Mouse (Mus musculus): ENCODE results near the gene Fam213a.
"Not testable (repeated sequence)": the region's sequence is repeated elsewhere in the genome, so short reads cannot be mapped to it uniquely, and the experiment has no call there.

The Fam213a gene

GRCm38 (mm10) chr14:41013630-41014613, at the start of gene Fam213a:
Gene Fam213a (minus strand): TSS chr14:41013788.
- peak; percentile 89 for DNase-seq (ENCODE audit: low spot score)

- DNase-seq (ENCODE audit: low spot score): not testable (repeated sequence)
These were observed 39.6 kb upstream of the Fam213a start for GRCm38 (mm10) chr14:41053190-41053589.

DNA sequence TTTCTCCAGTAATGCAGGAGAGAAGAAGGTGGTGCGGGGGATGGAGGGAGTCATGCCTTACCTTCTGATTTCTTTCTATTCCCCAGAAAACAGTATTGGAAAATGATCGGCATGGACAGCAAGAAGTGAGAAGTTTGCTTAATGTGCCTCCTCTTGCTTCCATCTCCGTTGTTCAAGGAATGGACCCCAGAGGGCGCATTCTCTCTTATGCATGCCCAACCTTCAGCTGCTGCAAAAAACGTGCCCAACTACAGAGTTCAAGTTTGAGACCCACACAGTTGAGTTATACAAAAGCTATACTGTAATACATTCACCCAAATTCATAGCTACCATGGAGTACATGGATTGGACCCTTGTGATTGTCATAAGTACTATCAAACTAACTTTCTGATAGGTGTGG, 38.9 kb upstream of the Fam213a start:
- no peak for DNase-seq (ENCODE audit: low spot score)

- DNase-seq (ENCODE audit: low spot score): no peak
These were observed 36.9 kb upstream of the Fam213a start for GRCm38 (mm10) chr14:41050471-41050870.

DNA sequence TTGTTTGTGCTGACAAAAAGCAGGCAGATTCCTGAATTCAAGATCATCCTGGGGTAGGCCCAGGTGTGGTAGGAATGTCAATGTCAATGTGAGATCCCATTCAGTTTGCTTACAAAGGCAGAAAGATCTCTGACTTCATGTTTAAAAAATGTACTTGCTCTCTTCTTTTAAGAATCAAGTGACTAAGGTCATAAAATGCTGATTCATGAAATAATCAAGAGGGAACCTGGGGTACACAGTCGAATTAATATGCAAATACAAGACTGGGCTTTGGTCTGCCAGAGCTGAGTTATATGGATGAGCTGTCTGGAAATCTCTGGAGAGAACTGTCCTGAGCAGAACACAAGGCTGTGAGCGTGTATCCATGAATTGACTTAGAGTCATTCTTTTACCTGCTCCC, 33.8 kb upstream of the Fam213a start:
- no peak for DNase-seq (ENCODE audit: low spot score)

DNA sequence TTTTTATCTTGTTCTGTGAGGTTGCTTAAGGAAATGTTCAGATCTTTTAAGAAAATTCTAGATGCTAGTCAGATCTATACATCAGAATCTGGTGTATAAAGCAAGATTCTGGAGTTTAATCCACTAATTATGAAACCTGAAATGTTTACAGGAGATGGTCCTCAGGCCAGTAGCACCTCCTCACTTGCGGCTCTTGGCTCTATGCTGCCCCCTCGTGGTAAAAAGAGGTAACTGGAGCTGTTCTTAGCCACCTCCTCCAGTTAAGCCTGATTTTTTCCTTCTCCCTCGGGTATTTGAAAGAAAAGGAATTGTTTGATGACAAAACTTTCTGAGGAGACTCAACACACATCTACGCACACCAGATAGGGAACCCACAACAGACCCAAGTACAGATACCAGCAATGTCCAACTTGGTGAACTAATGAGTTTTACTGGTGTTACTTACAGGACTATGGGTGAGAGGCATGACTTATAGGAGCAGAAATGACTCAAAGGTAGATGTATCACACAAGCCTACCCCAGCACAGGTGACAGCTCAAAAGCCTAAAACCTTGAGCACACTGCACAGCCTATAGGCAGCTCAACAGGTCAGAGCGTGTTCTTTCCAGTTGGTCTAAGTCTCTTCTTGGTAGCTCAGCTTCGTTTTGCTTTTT, 21.7 kb upstream of the Fam213a start:
- DNase-seq (ENCODE audit: low spot score): no peak

DNA sequence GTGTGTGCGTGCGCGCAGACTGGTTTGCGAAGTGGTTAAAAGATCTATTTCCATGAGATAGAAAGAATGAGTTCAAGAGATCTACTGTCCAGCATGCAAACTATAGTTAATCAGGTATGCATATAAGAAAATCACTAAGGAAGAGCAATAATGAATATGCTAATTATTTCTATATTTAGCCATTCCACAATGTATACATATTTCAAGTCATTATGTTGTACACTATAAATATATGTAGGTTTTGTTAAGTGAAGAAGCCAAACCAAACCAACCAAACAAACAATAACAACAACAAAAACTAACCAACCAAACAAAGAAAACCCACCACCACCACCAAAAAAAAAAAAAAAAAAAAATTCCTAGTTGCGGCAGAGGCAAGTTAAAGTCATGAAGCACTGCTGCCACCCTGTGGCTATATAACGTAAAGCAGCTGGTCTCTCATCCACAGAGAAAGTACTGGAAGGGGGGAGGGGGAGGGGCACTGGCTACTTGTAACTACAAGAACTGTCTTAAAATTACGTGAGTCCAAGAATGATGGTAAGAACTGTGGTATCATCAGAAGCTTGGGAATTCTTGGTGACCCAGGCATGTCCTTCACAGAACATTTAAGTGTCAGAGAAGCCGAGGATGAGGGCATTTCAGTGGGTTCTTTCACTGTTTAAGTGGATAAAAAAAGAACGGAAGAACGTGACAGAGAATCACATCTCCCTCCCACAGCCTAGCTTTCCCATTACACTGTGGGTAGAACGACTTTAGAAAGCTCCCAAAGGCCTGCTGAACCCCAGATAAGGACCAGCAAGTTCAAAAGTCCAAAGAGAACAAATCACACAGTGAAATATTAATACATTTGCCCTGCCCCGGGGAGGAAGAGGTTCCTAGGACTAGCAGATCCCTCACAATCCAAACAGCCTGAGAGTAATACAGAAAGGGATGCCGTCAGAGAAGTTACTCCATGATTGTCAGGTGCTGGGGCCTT, 19.8 kb upstream of the Fam213a start:
- peak; percentile 72 for DNase-seq (ENCODE audit: low spot score)

- no peak for DNase-seq (ENCODE audit: low spot score)
These were observed 17.5 kb upstream of the Fam213a start for GRCm38 (mm10) chr14:41030989-41031513.

DNA sequence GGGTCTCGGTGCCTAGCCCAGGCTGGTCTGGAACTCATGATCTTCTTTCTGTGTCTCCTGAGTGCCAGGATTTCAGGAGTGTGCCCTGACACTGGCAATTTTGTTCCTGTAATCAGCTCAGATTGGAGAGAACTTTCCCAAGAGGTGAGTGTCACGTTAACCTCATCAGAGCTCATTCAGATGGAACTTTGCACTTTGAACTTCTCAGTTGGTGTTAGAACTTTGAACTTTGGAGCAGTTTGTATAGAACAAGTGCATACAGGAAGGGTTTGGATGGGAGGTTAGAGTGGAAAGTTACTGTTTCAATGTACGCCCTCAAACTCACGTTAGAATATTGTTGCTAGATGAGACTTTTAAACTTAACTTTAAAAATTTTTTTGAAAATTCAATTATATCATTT, 15.7 kb upstream of the Fam213a start:
- DNase-seq (ENCODE audit: low spot score): no peak

GRCm38 (mm10) chr14:41025594-41026284, 12.2 kb upstream of the Fam213a start:
- no peak for DNase-seq (ENCODE audit: low spot score)

GRCm38 (mm10) chr14:41025087-41025486, 11.5 kb upstream of the Fam213a start:
- no peak for DNase-seq (ENCODE audit: low spot score)

- no peak for DNase-seq (ENCODE audit: low spot score)
These were observed 7.7 kb upstream of the Fam213a start for GRCm38 (mm10) chr14:41021246-41021645.

DNA sequence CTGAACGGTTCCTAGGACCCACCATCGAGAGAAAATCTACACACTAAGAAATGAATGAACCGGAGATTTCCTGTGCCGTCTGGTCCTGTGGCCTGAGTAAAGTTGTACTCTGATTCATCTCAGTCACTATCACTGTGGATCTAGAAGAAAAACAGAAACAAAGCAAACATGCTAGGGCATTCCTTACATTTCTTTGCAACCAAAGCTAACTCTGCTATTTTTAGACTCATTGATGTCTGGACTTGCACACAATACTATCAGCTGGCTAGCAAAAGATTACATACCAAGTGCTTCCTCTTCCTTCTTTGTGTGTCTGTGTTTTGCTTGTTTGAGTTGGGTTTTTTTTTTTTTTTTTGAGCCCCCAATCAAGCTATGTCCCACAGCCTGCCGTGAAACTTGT, 3.9 kb upstream of the Fam213a start:
- DNase-seq (ENCODE audit: low spot score): no peak

DNA sequence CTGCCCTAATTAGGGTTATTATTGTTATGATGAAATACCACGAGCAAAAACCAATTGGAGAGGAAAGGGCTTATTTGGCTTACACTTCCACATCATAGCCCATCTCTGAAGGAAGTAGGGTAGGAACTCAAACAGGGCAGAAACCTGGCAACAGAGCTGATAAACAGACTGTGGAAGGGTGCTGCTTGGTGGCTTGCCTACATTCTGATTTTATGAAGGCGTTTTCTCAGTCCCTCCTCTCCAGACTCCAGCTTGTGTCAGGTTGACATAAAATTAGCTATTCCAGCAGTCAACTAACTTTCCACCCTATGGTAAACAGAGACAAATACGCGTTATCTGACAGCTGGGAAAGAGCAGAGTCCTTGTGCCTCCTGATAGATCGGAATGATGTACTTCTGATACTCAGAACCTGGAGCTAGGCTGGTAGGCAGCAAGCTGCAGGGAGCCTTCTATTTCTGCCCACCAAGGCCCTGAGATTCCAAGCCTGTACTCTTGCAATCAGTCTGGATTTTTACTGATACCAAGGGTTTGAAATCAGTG, 1.2 kb upstream of the Fam213a start:
- DNase-seq (ENCODE audit: low spot score): no peak

- DNase-seq (ENCODE audit: low spot score): no peak
These were observed 445 bp downstream of the Fam213a start for GRCm38 (mm10) chr14:41013143-41013542.

DNA sequence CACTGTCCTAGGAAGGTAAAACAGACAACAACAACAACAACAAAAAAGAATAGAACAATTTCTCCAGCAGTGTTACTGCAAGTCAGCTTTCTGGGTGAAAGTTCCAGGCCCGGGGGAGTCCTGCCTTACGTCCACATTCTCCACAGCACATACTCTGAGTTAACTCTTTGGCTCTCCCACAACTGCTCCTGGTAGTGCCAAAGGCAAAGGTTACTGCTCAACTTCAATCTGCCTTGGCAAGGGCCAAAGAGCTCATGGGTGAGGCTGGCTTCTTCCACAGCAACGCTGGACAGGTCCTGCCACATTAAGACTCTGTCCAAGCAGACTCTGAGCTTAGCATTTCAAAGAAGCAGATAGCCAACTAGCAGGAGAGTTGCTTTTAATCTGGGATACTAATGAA, 1.7 kb downstream of the Fam213a start:
- no peak for DNase-seq (ENCODE audit: low spot score)

DNA sequence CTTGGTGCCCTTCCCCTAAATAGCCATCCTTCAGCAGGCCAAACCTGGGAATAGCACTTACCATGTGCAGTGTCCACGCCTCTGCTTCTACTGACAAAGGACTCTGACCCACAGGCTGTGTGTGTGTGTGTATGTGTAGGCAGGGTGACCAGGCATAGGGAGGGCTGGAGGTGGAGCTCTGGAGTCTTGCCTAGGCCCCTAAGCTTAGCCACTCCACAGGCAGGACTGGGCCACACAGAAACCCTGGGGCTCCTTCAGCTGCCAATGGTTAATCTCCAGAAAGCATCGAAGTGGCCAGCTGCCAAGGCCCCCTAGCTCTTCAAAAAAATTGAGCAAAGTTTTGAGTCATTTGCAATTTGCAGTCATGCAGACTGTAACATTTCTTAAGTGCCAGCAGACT, 5.5 kb downstream of the Fam213a start:
- no peak for DNase-seq (ENCODE audit: low spot score)

DNA sequence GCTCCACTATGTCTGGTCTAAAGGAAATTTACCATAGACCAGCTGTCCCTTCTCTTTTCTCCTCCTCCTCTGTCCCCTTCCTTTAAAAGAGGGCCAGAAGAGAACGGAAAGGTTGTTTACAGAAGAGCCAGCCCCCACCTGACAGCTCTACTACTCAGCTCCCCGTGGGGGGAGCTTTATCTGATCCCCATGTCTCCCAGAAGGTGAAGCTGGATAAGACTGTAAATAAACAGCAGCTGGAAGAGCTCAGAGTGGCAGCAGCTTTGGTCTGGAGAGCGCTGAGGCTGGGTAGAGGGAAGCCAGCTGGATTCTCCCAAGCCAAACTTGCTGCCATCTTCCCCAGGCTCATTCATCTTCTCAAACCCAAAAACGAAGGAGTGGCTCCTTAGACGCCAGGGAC, 5.9 kb downstream of the Fam213a start:
- DNase-seq (ENCODE audit: low spot score): no peak

- no peak for DNase-seq (ENCODE audit: low spot score)
These were observed 6.7 kb downstream of the Fam213a start for GRCm38 (mm10) chr14:41006899-41007298.

DNA sequence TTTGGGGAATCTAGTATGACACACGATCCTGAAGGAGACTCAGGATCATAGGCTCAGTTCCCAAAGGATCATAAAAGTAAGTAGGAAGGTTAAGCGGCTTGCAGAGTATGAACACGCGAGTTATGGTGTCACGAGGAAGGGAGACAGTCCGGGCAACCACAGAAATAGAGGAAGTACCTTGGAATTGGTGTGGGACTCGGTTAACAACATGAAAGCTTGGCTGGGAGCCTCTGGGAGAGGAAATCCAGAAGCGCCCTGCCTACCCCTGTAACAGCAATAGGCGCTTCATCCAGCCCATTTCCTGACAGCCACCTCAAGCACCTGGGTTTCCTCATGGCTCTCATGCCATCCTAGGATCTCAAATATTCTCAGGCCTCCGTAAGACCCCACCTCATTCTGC, 7.3 kb downstream of the Fam213a start:
- DNase-seq (ENCODE audit: low spot score): no peak

GRCm38 (mm10) chr14:41005716-41006115, 7.9 kb downstream of the Fam213a start:
- no peak for DNase-seq (ENCODE audit: low spot score)
